In the genomic region with DNA sequence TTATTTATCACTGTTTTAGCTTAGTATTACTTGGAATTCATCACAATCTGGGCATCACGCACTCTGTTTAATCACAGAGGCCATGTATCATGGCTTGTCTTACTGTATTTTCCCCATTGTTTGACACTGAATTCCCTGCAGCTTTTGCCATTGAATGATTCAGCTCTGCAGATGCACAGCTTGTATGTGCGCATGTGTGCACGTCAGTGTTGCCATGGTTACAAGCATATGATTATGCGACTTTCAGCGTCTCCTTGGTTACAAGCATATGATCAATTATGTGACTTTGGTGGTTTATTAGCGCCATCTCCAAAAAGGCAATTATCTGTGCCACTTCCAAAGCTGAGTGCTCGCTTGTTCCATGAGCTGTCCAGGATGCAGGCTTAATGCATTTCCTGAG, we compare ENCODE assay signal across 10 mouse cellular contexts. TPM values are rescaled to one million over a fixed set of nuclear protein-coding genes. Genes with fewer than 3 reads are reported as not detected.
DNase-seq lines count a peak whose midpoint lies in the region; ATAC-seq and TF ChIP-seq lines count a peak whose summit lies in the region.
"Had no signal": no experiment of that assay in that cellular context is flagged by ENCODE, and none has a peak within 500 bp of the region (broad histone marks: within the 10 kb centered on the region; RNA-seq: fewer than 3 reads in every experiment).

No protein-coding gene starts in this region.

- peaks cover 27% of the 10 kb centered on the region for H3K36me3 ChIP-seq in liver, postnatal 0 days (replicated peaks; ENCODE audit: insufficient read depth, low read length)

- no peak for TF ChIP-seq CTCF in liver, postnatal 0 days (IDR thresholded peaks at IDR 0.05; ENCODE audit: low read depth)

- H3K9ac ChIP-seq in liver, postnatal 0 days (replicated peaks) = no peak overlapping the region

- H3K27ac ChIP-seq in liver, postnatal 0 days (ENCODE audit: low read depth) = no peak overlapping the region
- H3K27ac ChIP-seq: heart, embryonic 10.5 days; macrophage had no signal

- WGBS in liver, postnatal 0 days (ENCODE audit: insufficient replicate concordance) = 77% methylated on average over 7 of the region's 7 CpGs

- TF ChIP-seq EP300 in liver, postnatal 0 days (IDR thresholded peaks at IDR 0.05; ENCODE audit: low read depth) = no peak

- no peak for ATAC-seq in erythroblast, adult 5-6 weeks (replicated peaks; ENCODE audit: low FRiP score, poor library complexity, severe bottlenecking)
- no peak for ATAC-seq in liver, postnatal 0 days

- H3K4me2 ChIP-seq in liver, postnatal 0 days (ENCODE audit: low read depth, low read length) = no peak overlapping the region

- no peak overlapping the region for H3K4me3 ChIP-seq in liver, postnatal 0 days (ENCODE audit: low read depth, low read length)
- H3K4me3 ChIP-seq: heart, embryonic 10.5 days had no signal

- peak; percentile 36 to 65 for DNase-seq in cerebellum, postnatal 14 days
- peak; percentile 69 to 70 for DNase-seq in frontal cortex, postnatal 14 days (ENCODE audit: low spot score in 2 of 2)
- DNase-seq in left cerebral cortex, adult 9 months (ENCODE audit: low spot score in 2 of 2) = peak; percentile 83 to 88
- peak; percentile 58 for DNase-seq in retina, embryonic 14.5 days (ENCODE audit: low spot score)
- no peak for DNase-seq in adrenal gland, adult 18-20 months (ENCODE audit: low spot score in 2 of 2)
- DNase-seq in liver, postnatal 0 days = no peak
- no peak for DNase-seq in thymus, postnatal 4 days

- no peaks in the 10 kb centered on the region for H3K4me1 ChIP-seq in liver, postnatal 0 days (ENCODE audit: insufficient read depth)

- no peaks in the 10 kb centered on the region for H3K9me3 ChIP-seq in liver, postnatal 0 days (ENCODE audit: low read length)

- H3K27me3 ChIP-seq in liver, postnatal 0 days (ENCODE audit: insufficient read depth, low read length) = no peaks in the 10 kb centered on the region

RNA-seq across cellular contexts. Expression of a gene that starts 49.5 kb away (rescaled TPM):
- 10 to 100 TPM; 29.4 to 34.5 TPM for total RNA-seq in adrenal gland, adult 18-20 months (2021)
- 22.8 and 44.6 TPM in 2 replicates for total RNA-seq in erythroblast, adult 5-6 weeks (2015; ENCODE audit: low replicate concordance)
- 14.5 and 16.8 TPM in 2 replicates for total RNA-seq in erythroblast, adult 5-6 weeks (2017; ENCODE audit: low replicate concordance)
- 19.5 and 19.9 TPM in 2 replicates for polyA plus RNA-seq in liver, postnatal 0 days (2015; fragmentation: Nextera tagmentation; extraction: Ambion mirVana)

RNA-seq across cellular contexts. Expression of a gene that starts 53.9 kb away (rescaled TPM):
- total RNA-seq in adrenal gland, adult 18-20 months (2021) = 10 to 100 TPM; 41.7 to 46.2 TPM
- total RNA-seq in erythroblast, adult 5-6 weeks (2015; ENCODE audit: low replicate concordance) = 11.7 and 32.0 TPM in 2 replicates
- 16.2 and 17.3 TPM in 2 replicates for total RNA-seq in erythroblast, adult 5-6 weeks (2017; ENCODE audit: low replicate concordance)
- polyA plus RNA-seq in liver, postnatal 0 days (2015; fragmentation: Nextera tagmentation; extraction: Ambion mirVana) = 10.2 and 11.3 TPM in 2 replicates

Comparison
In these comparisons a context has a peak if more than half of its experiments do, and no peak if none do; other contexts are left out.
1. DNase-seq: peak in cerebellum, postnatal 14 days (2 of 2), frontal cortex, postnatal 14 days (2 of 2), left cerebral cortex, adult 9 months (2 of 2) and retina, embryonic 14.5 days (single experiment); none in adrenal gland, adult 18-20 months (0 of 2), liver, postnatal 0 days (single experiment) and thymus, postnatal 4 days (single experiment).